Mouse (Mus musculus): ENCODE data around the gene Tsr1.

DNA sequence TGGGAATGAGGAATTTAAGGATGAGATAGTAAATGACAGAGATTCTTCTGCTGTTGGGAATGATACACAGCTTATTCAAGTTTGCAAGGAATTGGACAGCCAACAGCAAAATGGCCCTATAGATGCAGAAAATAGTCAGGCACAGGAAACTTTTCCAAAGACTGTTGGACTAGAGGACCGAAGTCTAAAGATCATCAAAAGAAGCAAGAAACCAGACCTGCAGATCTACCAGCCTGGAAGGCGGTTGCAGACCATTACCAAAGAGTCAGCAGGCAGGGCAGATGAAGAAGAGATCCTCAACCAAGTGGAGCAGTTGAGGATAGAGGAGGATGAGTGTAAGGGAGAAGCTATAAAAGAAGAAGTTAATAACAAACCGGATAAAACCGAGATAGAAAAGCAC, 31.2 kb downstream of the Tsr1 start:
- no peak for TF ChIP-seq CTCF (conservative IDR thresholded peaks at IDR 0.05; ENCODE audit: low read length)
- no peak for TF ChIP-seq NANOG (IDR thresholded peaks at IDR 0.05; ENCODE audit: borderline replicate concordance, low read length)

Data from E14TG2a.4 (cell line).